Mouse (Mus musculus): ENCODE measurements around the gene Ampd1. TPM values are rescaled to one million over a fixed set of nuclear protein-coding genes. Genes with fewer than 3 reads are reported as not detected.

Ampd1 gene
- polyA plus RNA-seq, 1 experiment from 2014 or later, result 0.70 TPM

- H3K27me3 ChIP-seq, result no peaks in the 10 kb centered on the region
- 92% methylated on average over 11 of the region's 11 CpGs for WGBS
- H3K9me3 ChIP-seq (replicated peaks), result no peaks in the 10 kb centered on the region
- no peak overlapping the region for H3K27ac ChIP-seq
- no peak overlapping the region for H3K4me3 ChIP-seq (replicated peaks)
- H3K4me1 ChIP-seq, result peaks cover 12% of the 10 kb centered on the region
- ATAC-seq (replicated peaks; ENCODE audit: low FRiP score), result no peak
- no peak overlapping the region for H3K4me2 ChIP-seq
- H3K36me3 ChIP-seq, result no peaks in the 10 kb centered on the region
- H3K9ac ChIP-seq, result no peak overlapping the region
Measured at GRCm38 (mm10) chr3:103141287-103141686, 67.5 kb downstream of the Ampd1 start.

GRCm38 (mm10) chr3:103142366-103142765 is 68.6 kb downstream of the Ampd1 start:
- no peak overlapping the region for H3K4me2 ChIP-seq
- no peak overlapping the region for H3K9ac ChIP-seq
- no peak overlapping the region for H3K4me3 ChIP-seq (replicated peaks)
- no peaks in the 10 kb centered on the region for H3K27me3 ChIP-seq
- H3K27ac ChIP-seq, result no peak overlapping the region
- WGBS, result 86% methylated on average over 10 of the region's 10 CpGs
- H3K4me1 ChIP-seq, result peaks cover 12% of the 10 kb centered on the region
- no peak for ATAC-seq (replicated peaks; ENCODE audit: low FRiP score)
- no peaks in the 10 kb centered on the region for H3K9me3 ChIP-seq (replicated peaks)
- H3K36me3 ChIP-seq, result no peaks in the 10 kb centered on the region

- Histone ChIP-seq H3K4me2 (no peak overlapping the region), H3K36me3 (no peaks in the 10 kb centered on the region), H3K4me3 (replicated peaks) (no peak overlapping the region), H3K9ac (no peak overlapping the region), H3K27me3 (no peaks in the 10 kb centered on the region), H3K9me3 (replicated peaks) (no peaks in the 10 kb centered on the region), H3K4me1 (no peaks in the 10 kb centered on the region; the same call in 1 of the 2 replicates), H3K27ac (no peak overlapping the region)
- no peak for ATAC-seq (replicated peaks; ENCODE audit: low FRiP score)
- 73% methylated on average over 2 of the region's 2 CpGs for WGBS
Measured at GRCm38 (mm10) chr3:103145336-103145735, 71.5 kb downstream of the Ampd1 start.

- Histone ChIP-seq H3K4me1 (no peaks in the 10 kb centered on the region), H3K27ac (no peak overlapping the region), H3K36me3 (no peaks in the 10 kb centered on the region), H3K4me3 (replicated peaks) (no peak overlapping the region), H3K4me2 (no peak overlapping the region), H3K9ac (no peak overlapping the region), H3K9me3 (replicated peaks) (no peaks in the 10 kb centered on the region), H3K27me3 (no peaks in the 10 kb centered on the region)
- no peak for ATAC-seq (replicated peaks; ENCODE audit: low FRiP score)
- WGBS, result 76% methylated on average over 4 of the region's 4 CpGs
Measured at GRCm38 (mm10) chr3:103145791-103146190, 72.0 kb downstream of the Ampd1 start.

- no peaks in the 10 kb centered on the region for H3K36me3 ChIP-seq
- no peaks in the 10 kb centered on the region for H3K4me1 ChIP-seq
- H3K4me3 ChIP-seq (replicated peaks), result no peak overlapping the region
- WGBS, result 66% methylated on average over 23 of the region's 23 CpGs
- no peaks in the 10 kb centered on the region for H3K27me3 ChIP-seq
- H3K27ac ChIP-seq, result no peak overlapping the region
- no peaks in the 10 kb centered on the region for H3K9me3 ChIP-seq (replicated peaks)
- no peak overlapping the region for H3K9ac ChIP-seq
- ATAC-seq (replicated peaks; ENCODE audit: low FRiP score), result no peak
- no peak overlapping the region for H3K4me2 ChIP-seq
Measured at GRCm38 (mm10) chr3:103146330-103147166, 72.7 kb downstream of the Ampd1 start.

GRCm38 (mm10) chr3:103147775-103148174 is 74.0 kb downstream of the Ampd1 start:
- 90% methylated on average over 4 of the region's 4 CpGs for WGBS
- Histone ChIP-seq H3K9me3 (replicated peaks) (no peaks in the 10 kb centered on the region), H3K4me3 (replicated peaks) (no peak overlapping the region), H3K4me2 (no peak overlapping the region), H3K9ac (no peak overlapping the region), H3K27me3 (no peaks in the 10 kb centered on the region), H3K27ac (no peak overlapping the region), H3K36me3 (no peaks in the 10 kb centered on the region), H3K4me1 (no peaks in the 10 kb centered on the region)
- no peak for ATAC-seq (replicated peaks; ENCODE audit: low FRiP score)

- ATAC-seq (replicated peaks; ENCODE audit: low FRiP score), result no peak
- H3K4me2 ChIP-seq, result no peak overlapping the region
Measured at GRCm38 (mm10) chr3:103148941-103149340, 75.1 kb downstream of the Ampd1 start.

More at GRCm38 (mm10) chr3:103148941-103149340, 75.1 kb downstream of the Ampd1 start:
- Histone ChIP-seq H3K36me3 (peaks cover 7% of the 10 kb centered on the region; the same call in 1 of the 2 replicates), H3K27ac (no peak overlapping the region), H3K27me3 (no peaks in the 10 kb centered on the region), H3K9ac (no peak overlapping the region), H3K4me3 (replicated peaks) (no peak overlapping the region), H3K9me3 (replicated peaks) (no peaks in the 10 kb centered on the region), H3K4me1 (no peaks in the 10 kb centered on the region)
- 83% methylated on average over 10 of the region's 10 CpGs for WGBS

Other genes starting within 250 kb of the Ampd1 start
- gene Sycp1, start 137.9 kb upstream of the Ampd1 start, polyA plus RNA-seq (2015; fragmentation: Nextera tagmentation; extraction: Ambion mirVana), result 0.14 TPM in 1 of 2 replicates, not detected in the other
- gene Nr1h5, start 109.9 kb upstream of the Ampd1 start, polyA plus RNA-seq (2015; fragmentation: Nextera tagmentation; extraction: Ambion mirVana), result 0.12 and 0.13 TPM in 2 replicates
- 57.0 and 57.6 TPM in 2 replicates for gene Sike1, start 78.3 kb upstream of the Ampd1 start, polyA plus RNA-seq (2015; fragmentation: Nextera tagmentation; extraction: Ambion mirVana)
- 358 and 362 TPM in 2 replicates for gene Csde1, start 53.6 kb upstream of the Ampd1 start, polyA plus RNA-seq (2015; fragmentation: Nextera tagmentation; extraction: Ambion mirVana)
- gene Nras, start 15.7 kb upstream of the Ampd1 start, polyA plus RNA-seq (2015; fragmentation: Nextera tagmentation; extraction: Ambion mirVana), result 107 and 111 TPM in 2 replicates
- 4.2 and 4.4 TPM in 2 replicates for gene Dennd2c, start 28.6 kb downstream of the Ampd1 start, polyA plus RNA-seq (2015; fragmentation: Nextera tagmentation; extraction: Ambion mirVana)
- gene Bcas2, start 97.6 kb downstream of the Ampd1 start, polyA plus RNA-seq (2015; fragmentation: Nextera tagmentation; extraction: Ambion mirVana), result 189 and 197 TPM in 2 replicates
- 26.7 and 29.7 TPM in 2 replicates for gene Trim33, start 205.3 kb downstream of the Ampd1 start, polyA plus RNA-seq (2015; fragmentation: Nextera tagmentation; extraction: Ambion mirVana)

Measured in kidney, embryonic 15.5 days (tissue).